Mouse (Mus musculus): ENCODE results near the gene Gm20823.

The Gm20823 gene

DNA sequence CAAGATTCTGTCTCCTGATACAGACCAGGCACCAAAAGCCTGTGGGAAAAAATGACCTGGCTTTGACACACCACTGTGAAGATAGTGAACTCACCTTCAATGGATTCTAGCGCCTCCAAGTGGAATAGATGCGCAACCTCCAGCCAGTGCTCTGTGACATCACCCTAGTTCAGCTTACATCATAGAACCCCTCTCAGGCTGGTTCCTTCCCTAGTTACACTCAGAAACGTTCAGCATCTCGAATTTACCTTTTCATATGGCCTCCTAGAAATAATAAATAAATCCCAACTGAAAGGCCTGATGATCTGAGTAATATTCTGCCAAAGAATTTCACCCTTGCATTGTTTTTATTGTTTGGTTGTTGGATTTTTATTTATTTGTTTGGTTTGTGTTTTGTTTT, at the start of gene Gm20823:
Gm20823 (minus strand) TSS at position 101 of the 400 bp plus-strand sequence.
- no CpG with 5 or more reads among the region's 4 CpGs for WGBS
